Mouse (Mus musculus) limb, embryonic 11.5 days (tissue): ENCODE data around the gene Oas3. TPM values are rescaled to one million over a fixed set of nuclear protein-coding genes. Genes with fewer than 3 reads are reported as not detected.
A peak's percentile ranks its signal among the peaks of the same experiment; 100 is the strongest.

ENCODE experiments used
- ATAC-seq: fragments of 200-750 bp; cut with Nextera tagmentation; 2 replicates; pipeline ENCODE4 v1.8.0; 2017; ENCODE audit warnings: low read depth; ENCODE audit not compliant: insufficient number of reproducible peaks, low FRiP score, low TSS enrichment
- DNase-seq: peaks from one replicate; pipeline ENCODE4 v3.0.0-alpha.2; 2015; ENCODE audit warnings: low spot score
- H3K27ac ChIP-seq: fragments of 300-500 bp; sonication (generic); replicated peaks from 2 replicates; pipeline ENCODE4 v1.5.1; 2014; ENCODE audit warnings: low read depth, mild to moderate bottlenecking, low read length
- H3K27me3 ChIP-seq: fragments of 300-500 bp; sonication (generic); 2 replicates; pipeline ENCODE4 v1.6.1; 2014; ENCODE audit warnings: mild to moderate bottlenecking, low read length, mixed read lengths; ENCODE audit not compliant: control insufficient read depth, insufficient read depth
- H3K36me3 ChIP-seq: fragments of 300-500 bp; sonication (generic); 2 replicates; pipeline ENCODE4 v1.6.1; 2014; ENCODE audit warnings: mild to moderate bottlenecking, low read length, moderate library complexity, mixed read lengths; ENCODE audit not compliant: control insufficient read depth, insufficient read depth
- H3K4me1 ChIP-seq: fragments of 300-500 bp; sonication (generic); 2 replicates; pipeline ENCODE4 v1.6.1; 2014; ENCODE audit warnings: low read length, mixed read lengths; ENCODE audit not compliant: control insufficient read depth, insufficient read depth
- H3K4me2 ChIP-seq: fragments of 300-500 bp; sonication (generic); 2 replicates; pipeline ENCODE4 v1.6.1; 2014; ENCODE audit warnings: low read depth, mild to moderate bottlenecking, moderate library complexity; ENCODE audit not compliant: severe bottlenecking
- H3K4me3 ChIP-seq: fragments of 300-500 bp; sonication (generic); 2 replicates; pipeline ENCODE4 v1.5.1; 2014; ENCODE audit warnings: low read depth, low read length
- H3K9ac ChIP-seq: fragments of 300-500 bp; sonication (generic); 2 replicates; pipeline ENCODE4 v1.6.1; 2014; ENCODE audit warnings: mild to moderate bottlenecking, low read length
- H3K9me3 ChIP-seq: fragments of 300-500 bp; sonication (generic); 2 replicates; pipeline ENCODE4 v1.6.1; 2016; ENCODE audit warnings: low read length; ENCODE audit not compliant: control insufficient read depth
- WGBS: fragments of 180-500 bp; shearing (Covaris S2); extraction: QIAGEN DNeasy Blood & Tissue Kit; methylation state at CpG from one replicate; pipeline ENCODE4 v1.1.7; 2014; 5-methylcytosine and 5-hydroxymethylcytosine counted together
- polyA plus RNA-seq: library from polyadenylated mRNA; unstranded; fragments of >200 nt; fragmentation: Nextera tagmentation; extraction: Ambion mirVana; gene quantifications from 2 replicates; pipeline ENCODE4 v1.2.1, GENCODE M21; 2014

Oas3 gene
- 0.03 TPM in 1 of 2 replicates, not detected in the other for polyA plus RNA-seq

DNA sequence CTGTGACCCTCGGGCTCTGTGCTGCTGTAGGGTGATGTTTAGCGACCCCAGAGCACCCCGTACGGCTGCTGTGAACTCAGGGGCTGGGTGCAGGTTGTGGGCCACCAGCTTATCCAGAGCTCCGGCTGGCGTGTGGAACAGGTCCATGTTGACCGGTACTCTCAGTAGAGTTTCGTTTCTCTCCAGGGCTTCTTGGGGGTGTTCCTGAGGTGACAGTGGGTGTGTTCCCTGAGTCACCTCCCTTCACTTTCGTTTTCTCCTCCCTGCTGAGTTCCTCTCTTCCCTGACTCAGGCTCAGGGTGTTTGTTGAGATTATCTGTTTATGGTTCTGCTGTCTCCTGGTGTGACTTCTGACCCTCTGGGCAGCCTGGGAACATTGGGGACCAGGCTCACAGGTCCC is at the start of gene Oas3:
Gene Oas3 (minus strand): TSS at position 184 of the 400 bp plus-strand sequence.
- Histone ChIP-seq H3K27ac (no peak within 1 kb of the TSS), H3K9me3 (no peaks in the 10 kb centered on the region), H3K27me3 (no peaks in the 10 kb centered on the region), H3K4me1 (no peaks in the 10 kb centered on the region; the same call in 1 of the 2 replicates), H3K36me3 (no peaks in the 10 kb centered on the region), H3K4me3 (no peak within 1 kb of the TSS), H3K9ac (no peak within 1 kb of the TSS), H3K4me2 (no peak within 1 kb of the TSS)
- no peak for ATAC-seq
- WGBS = 75% methylated on average over 9 of the region's 9 CpGs
- no peak for DNase-seq

DNA sequence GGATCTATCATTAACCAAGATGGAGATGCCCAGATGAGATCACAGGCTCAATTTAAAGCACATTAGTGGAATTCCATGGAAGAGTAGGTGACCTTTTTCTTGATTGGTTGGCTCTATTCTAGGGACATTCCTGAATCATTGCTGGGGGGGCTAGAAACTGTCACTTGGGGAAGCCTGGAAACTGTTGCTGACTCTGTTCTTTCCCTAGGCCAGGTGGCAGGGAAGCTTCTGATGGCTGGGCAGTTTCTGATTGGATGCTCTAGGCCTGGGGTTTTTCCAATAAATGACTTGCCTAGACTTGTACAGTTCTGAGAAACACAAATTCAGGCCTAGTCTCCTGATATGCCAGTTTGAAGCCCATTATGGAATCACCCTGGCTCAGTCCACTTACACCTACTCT is 41.5 kb upstream of the Oas3 start:
- Histone ChIP-seq H3K9me3 (no peaks in the 10 kb centered on the region), H3K9ac (no peak overlapping the region), H3K27ac (no peak overlapping the region), H3K4me3 (no peak overlapping the region), H3K4me2 (no peak overlapping the region), H3K27me3 (no peaks in the 10 kb centered on the region), H3K36me3 (no peaks in the 10 kb centered on the region), H3K4me1 (no peaks in the 10 kb centered on the region)
- ATAC-seq (no peak), DNase-seq (no peak)

DNA sequence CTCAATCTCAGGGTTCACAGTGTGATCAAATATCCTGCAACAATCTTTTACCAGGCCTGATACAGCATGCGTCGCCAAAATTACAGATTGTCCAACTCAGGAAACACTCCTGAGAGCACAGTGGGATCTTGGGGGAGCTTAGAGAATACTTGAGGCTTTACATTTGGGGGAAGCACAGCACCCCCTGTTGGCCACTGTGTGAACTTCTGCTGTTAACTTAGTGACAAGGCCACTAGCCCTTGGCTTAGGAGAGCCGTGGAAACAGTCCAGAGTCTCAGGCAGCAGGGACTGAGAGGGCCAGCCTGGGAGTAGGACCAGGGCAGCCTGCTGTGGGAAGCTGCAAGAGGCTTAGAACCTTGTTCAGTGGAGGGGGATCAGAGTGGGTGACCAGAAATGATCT is 38.5 kb upstream of the Oas3 start:
- Histone ChIP-seq H3K4me2 (no peak overlapping the region), H3K36me3 (no peaks in the 10 kb centered on the region), H3K27me3 (no peaks in the 10 kb centered on the region), H3K9me3 (no peaks in the 10 kb centered on the region), H3K27ac (no peak overlapping the region), H3K9ac (no peak overlapping the region), H3K4me1 (0 out of 2 replicates have a peak, but pooled peaks cover 3% of the 10 kb centered on the region), H3K4me3 (no peak overlapping the region)
- 61% methylated on average over 3 of the region's 3 CpGs for WGBS
- ATAC-seq (no peak), DNase-seq (peak; percentile 46)

DNA sequence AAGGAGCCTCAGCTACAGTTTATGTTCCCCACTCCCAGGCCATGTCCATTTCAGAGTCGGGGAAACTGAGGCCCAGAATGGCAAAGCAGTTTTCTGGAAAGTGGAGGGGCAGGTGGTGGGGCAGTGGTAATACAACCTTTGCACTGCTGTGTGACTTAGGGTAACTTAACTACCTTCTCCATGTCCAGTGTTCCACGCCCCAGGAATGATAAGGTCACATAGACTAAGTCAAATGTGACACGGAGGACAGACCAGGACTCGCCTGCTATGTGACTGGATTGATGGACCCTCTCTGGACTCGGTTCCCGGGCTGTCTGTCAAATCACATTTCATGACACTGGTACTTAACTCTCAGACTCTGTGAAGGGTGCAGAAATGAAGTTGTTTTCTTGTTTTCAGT is 35.6 kb upstream of the Oas3 start:
- no peak overlapping the region for H3K9ac ChIP-seq
- WGBS = 82% methylated on average over 6 of the region's 6 CpGs
- H3K4me2 ChIP-seq = no peak overlapping the region; the same call in 1 of the 2 replicates
- no peak overlapping the region for H3K4me3 ChIP-seq
- 0 out of 2 replicates have a peak, but pooled peaks cover 3% of the 10 kb centered on the region for H3K4me1 ChIP-seq
- H3K27me3 ChIP-seq = no peaks in the 10 kb centered on the region
- no peaks in the 10 kb centered on the region for H3K9me3 ChIP-seq
- ATAC-seq (no peak), DNase-seq (no peak)
- H3K36me3 ChIP-seq = no peaks in the 10 kb centered on the region
- H3K27ac ChIP-seq = no peak overlapping the region

DNA sequence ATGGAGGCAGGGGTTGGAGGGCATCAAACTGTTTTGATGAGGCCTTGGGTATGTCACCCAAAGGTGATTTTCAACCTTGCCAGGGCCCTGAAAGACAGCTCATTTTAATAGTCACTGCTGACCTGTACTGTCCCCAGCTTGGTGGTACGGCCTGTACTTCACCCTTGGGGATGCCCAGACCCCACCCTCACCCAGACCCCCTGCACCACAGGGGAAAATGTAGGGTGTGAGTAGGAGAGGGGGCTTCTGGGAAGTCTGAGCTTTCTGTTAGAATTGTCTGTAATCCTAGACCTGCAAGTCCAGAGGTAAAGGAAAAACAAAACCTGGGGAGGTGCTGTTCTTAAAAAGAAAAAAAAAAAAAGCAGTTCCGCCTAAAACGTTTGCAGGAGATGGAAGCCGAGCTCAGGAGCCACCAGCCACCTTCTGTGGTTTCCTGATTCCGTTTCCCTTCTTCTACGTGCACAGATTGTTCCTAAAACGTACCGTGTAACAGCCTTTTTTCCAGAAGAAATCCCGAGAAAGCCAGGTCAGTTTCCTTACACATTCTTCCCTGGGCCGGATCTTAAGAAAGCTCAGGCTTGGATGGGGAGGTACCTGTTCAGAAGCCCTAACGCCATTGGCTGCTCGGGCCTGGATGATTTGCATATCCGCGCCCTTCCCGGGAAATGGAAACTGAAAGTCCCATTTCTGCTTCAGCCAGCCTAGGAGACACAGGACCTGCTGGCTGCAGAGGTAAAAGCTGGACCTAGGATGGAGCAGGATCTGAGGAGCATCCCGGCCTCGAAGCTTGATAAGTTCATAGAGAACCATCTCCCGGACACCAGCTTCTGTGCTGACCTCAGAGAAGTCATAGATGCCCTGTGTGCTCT is 34.7 kb upstream of the Oas3 start, which contains the start of gene Oas1c:
Gene Oas1c (minus strand): TSS at position 564 of the 869 bp plus-strand sequence.
- no peaks in the 10 kb centered on the region for H3K9me3 ChIP-seq
- H3K36me3 ChIP-seq = no peaks in the 10 kb centered on the region
- 0 out of 2 replicates have a peak, but pooled peaks cover 3% of the 10 kb centered on the region for H3K4me1 ChIP-seq
- H3K4me2 ChIP-seq = peak within 1 kb of the TSS; percentile 39
- H3K27me3 ChIP-seq = no peaks in the 10 kb centered on the region
- DNase-seq (peak; percentile 83), ATAC-seq (peak; percentile 75)
- peak within 1 kb of the TSS; percentile 21 for H3K4me3 ChIP-seq
- peak within 1 kb of the TSS; percentile 68 for H3K27ac ChIP-seq
- 9% methylated on average over 18 of the region's 18 CpGs for WGBS
- H3K9ac ChIP-seq = peak within 1 kb of the TSS; percentile 55

DNA sequence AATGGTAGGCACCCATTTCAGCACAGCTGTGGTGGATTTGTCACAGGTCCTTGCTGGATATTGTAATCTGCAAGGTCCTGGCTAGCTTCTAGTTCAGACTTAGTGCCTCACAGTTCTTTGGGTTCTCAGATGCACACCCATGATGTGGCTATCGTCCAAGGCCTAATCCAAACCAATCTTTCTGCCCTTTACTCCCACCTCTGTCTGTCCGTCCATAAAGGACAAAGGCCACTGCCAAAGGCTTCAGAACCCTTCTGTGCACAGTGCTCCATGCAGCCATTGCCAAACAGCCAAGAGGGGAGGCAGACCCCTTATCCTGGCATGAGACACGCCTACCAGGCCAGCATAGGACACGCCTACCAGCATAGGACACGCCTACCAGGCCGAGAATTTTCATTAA is 31.7 kb upstream of the Oas3 start:
- no peaks in the 10 kb centered on the region for H3K27me3 ChIP-seq
- no peak overlapping the region for H3K9ac ChIP-seq
- no peak overlapping the region for H3K4me3 ChIP-seq
- DNase-seq (no peak), ATAC-seq (no peak)
- no peak overlapping the region for H3K4me2 ChIP-seq
- WGBS = 43% methylated on average over 6 of the region's 6 CpGs
- 0 out of 2 replicates have a peak, but pooled peaks cover 3% of the 10 kb centered on the region for H3K4me1 ChIP-seq
- H3K9me3 ChIP-seq = no peaks in the 10 kb centered on the region
- H3K36me3 ChIP-seq = no peaks in the 10 kb centered on the region
- no peak overlapping the region for H3K27ac ChIP-seq

DNA sequence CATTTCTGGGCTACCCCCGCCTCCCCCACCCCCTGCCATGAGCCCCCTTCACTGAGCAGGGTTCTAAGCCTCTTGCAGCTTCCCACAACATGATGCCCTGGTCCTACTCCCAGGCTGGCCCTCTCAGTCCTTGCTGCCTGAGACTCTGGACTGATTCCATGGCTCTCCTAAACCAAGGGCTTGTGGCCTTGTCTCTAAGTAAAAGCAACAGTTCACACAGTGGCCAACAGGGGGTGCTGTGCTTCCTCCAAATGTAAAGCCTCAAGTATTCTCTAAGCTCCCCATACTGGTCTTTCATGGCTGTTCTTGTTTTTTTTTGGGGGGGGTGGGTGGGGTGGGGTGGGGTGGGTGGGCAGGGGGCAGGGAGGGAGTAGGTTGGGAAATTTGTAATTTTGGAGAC is 29.0 kb upstream of the Oas3 start:
- H3K36me3 ChIP-seq = no peaks in the 10 kb centered on the region
- DNase-seq (peak; percentile 77), ATAC-seq (no peak)
- H3K9ac ChIP-seq = no peak overlapping the region
- H3K27ac ChIP-seq = no peak overlapping the region
- 82% methylated on average over 1 of the region's 1 CpGs for WGBS
- H3K4me3 ChIP-seq = no peak overlapping the region
- H3K4me2 ChIP-seq = no peak overlapping the region
- H3K9me3 ChIP-seq = no peaks in the 10 kb centered on the region
- H3K4me1 ChIP-seq = no peaks in the 10 kb centered on the region
- H3K27me3 ChIP-seq = no peaks in the 10 kb centered on the region

DNA sequence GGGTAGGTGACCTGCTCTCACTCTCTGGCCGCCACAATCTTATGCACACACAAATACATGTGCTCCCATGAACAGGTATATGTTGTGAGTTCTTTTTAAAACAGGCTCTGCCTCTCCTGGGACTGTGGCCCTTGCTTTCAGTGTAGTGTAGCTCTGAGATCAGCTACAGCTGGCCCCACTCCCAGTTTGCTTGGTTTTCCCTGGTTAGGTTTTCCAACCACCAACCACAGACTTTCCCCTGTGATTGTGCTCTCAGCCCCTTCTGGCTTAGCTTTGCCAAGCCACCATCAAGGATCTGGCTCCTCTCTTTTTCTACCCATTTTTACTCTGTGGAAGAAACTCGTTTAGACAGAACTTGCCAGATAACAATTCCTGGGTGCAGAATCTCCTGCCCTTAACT is 26.1 kb upstream of the Oas3 start:
- no peaks in the 10 kb centered on the region for H3K36me3 ChIP-seq
- H3K4me3 ChIP-seq = no peak overlapping the region
- WGBS = 76% methylated on average over 2 of the region's 2 CpGs
- no peak overlapping the region for H3K27ac ChIP-seq
- H3K9ac ChIP-seq = no peak overlapping the region
- DNase-seq = no peak
- no peaks in the 10 kb centered on the region for H3K9me3 ChIP-seq
- no peaks in the 10 kb centered on the region for H3K27me3 ChIP-seq
- no peak for ATAC-seq
- no peaks in the 10 kb centered on the region for H3K4me1 ChIP-seq
- no peak overlapping the region for H3K4me2 ChIP-seq
